Mouse (Mus musculus) forebrain, embryonic 14.5 days (tissue): ENCODE results near the gene Hsp90b1. TPM values are rescaled to one million over a fixed set of nuclear protein-coding genes. Genes with fewer than 3 reads are reported as not detected.

Source experiments
- ATAC-seq: fragments of 200-750 bp; cut with Nextera tagmentation; 2 replicates; pipeline ENCODE4 v1.8.0; 2017; ENCODE audit warnings: mild to moderate bottlenecking, moderate library complexity
- DNase-seq: peaks from one replicate; pipeline ENCODE4 v3.0.0-alpha.2; 2015; ENCODE audit warnings: low spot score
- H3K27ac ChIP-seq: fragments of 300-500 bp; sonication (generic); 2 replicates; pipeline ENCODE4 v1.5.1; 2014; ENCODE audit warnings: low read depth, mild to moderate bottlenecking, control low read depth, low read length, moderate library complexity
- H3K27me3 ChIP-seq: fragments of 300-500 bp; sonication (generic); replicated peaks from 2 replicates; pipeline ENCODE4 v1.6.1; 2014; ENCODE audit warnings: low read length, control low read depth, mixed read lengths; ENCODE audit not compliant: control insufficient read depth, insufficient read depth
- H3K36me3 ChIP-seq: fragments of 300-500 bp; sonication (generic); 2 replicates; pipeline ENCODE4 v1.6.1; 2014; ENCODE audit warnings: low read length, control low read depth; ENCODE audit not compliant: control insufficient read depth, insufficient read depth
- H3K4me1 ChIP-seq: fragments of 300-500 bp; sonication (generic); 2 replicates; pipeline ENCODE4 v1.6.1; 2014; ENCODE audit warnings: antibody characterized with exemption, low read length, control low read depth; ENCODE audit not compliant: control insufficient read depth, insufficient read depth
- H3K4me2 ChIP-seq: fragments of 300-500 bp; sonication (generic); 2 replicates; pipeline ENCODE4 v1.6.1; 2014; ENCODE audit warnings: mild to moderate bottlenecking, control low read depth, low read length
- H3K4me3 ChIP-seq: fragments of 300-500 bp; sonication (generic); 2 replicates; pipeline ENCODE4 v1.5.1; 2014; ENCODE audit warnings: low read depth, low read length, control low read depth
- H3K9ac ChIP-seq: fragments of 300-500 bp; sonication (generic); 2 replicates; pipeline ENCODE4 v1.6.1; 2014; ENCODE audit warnings: mild to moderate bottlenecking, low read length, control low read depth, moderate library complexity
- H3K9me3 ChIP-seq: fragments of 300-500 bp; sonication (generic); replicated peaks from 2 replicates; pipeline ENCODE4 v1.6.1; 2016; ENCODE audit warnings: low read length, control low read depth, mixed read lengths; ENCODE audit not compliant: control insufficient read depth
- WGBS: fragments of 180-500 bp; shearing (Covaris S2); extraction: QIAGEN DNeasy Blood & Tissue Kit; methylation state at CpG from one replicate; pipeline ENCODE4 v1.1.7; 2014; 5-methylcytosine and 5-hydroxymethylcytosine counted together
- polyA plus RNA-seq: library from polyadenylated mRNA; unstranded; fragments of >200 nt; fragmentation: Nextera tagmentation; extraction: Ambion mirVana; gene quantifications from 2 replicates; pipeline ENCODE4 v1.2.1, GENCODE M21; 2014

Hsp90b1 gene
- 248 and 269 TPM in 2 replicates for polyA plus RNA-seq

GRCm38 (mm10) chr10:86705318-86705921 is at the start of gene Hsp90b1, which contains the start of gene Ttc41:
Gene Hsp90b1, minus strand, starts transcription at chr10:86705509.
Gene Ttc41, plus strand, starts transcription at chr10:86705811.
- Histone ChIP-seq H3K9me3 (no peaks in the 10 kb centered on the region), H3K4me3 (peak within 1 kb of the TSS; percentile 88), H3K36me3 (peaks cover 33% of the 10 kb centered on the region), H3K4me2 (peak within 1 kb of the TSS; percentile 88), H3K27me3 (no peaks in the 10 kb centered on the region), H3K4me1 (peaks cover 23% of the 10 kb centered on the region), H3K9ac (peak within 1 kb of the TSS; percentile 93), H3K27ac (peak within 1 kb of the TSS; percentile 81)
- DNase-seq (peak; percentile 100), ATAC-seq (peak; percentile 97)
- under 1% methylated on average over 49 of the region's 51 CpGs for WGBS

GRCm38 (mm10) chr10:86744306-86744705 is 39.0 kb upstream of the Hsp90b1 start:
- Histone ChIP-seq H3K4me2 (no peak overlapping the region), H3K4me3 (no peak overlapping the region), H3K27ac (no peak overlapping the region), H3K4me1 (no peaks in the 10 kb centered on the region), H3K9ac (no peak overlapping the region), H3K36me3 (no peaks in the 10 kb centered on the region), H3K9me3 (no peaks in the 10 kb centered on the region), H3K27me3 (no peaks in the 10 kb centered on the region)
- DNase-seq (no peak), ATAC-seq (no peak)
- 89% methylated on average over 7 of the region's 7 CpGs for WGBS

GRCm38 (mm10) chr10:86742918-86743317 is 37.6 kb upstream of the Hsp90b1 start:
- DNase-seq: no peak

GRCm38 (mm10) chr10:86735036-86735435 is 29.7 kb upstream of the Hsp90b1 start:
- no peak overlapping the region for H3K9ac ChIP-seq
- H3K27ac ChIP-seq: no peak overlapping the region
- H3K4me2 ChIP-seq: no peak overlapping the region
- H3K27me3 ChIP-seq: no peaks in the 10 kb centered on the region
- H3K4me3 ChIP-seq: no peak overlapping the region
- 94% methylated on average over 4 of the region's 4 CpGs for WGBS
- no peaks in the 10 kb centered on the region for H3K9me3 ChIP-seq
- H3K4me1 ChIP-seq: no peaks in the 10 kb centered on the region
- no peak for ATAC-seq
- peak; percentile 10 for DNase-seq
- no peaks in the 10 kb centered on the region for H3K36me3 ChIP-seq

More at GRCm38 (mm10) chr10:86742918-86743317, 37.6 kb upstream of the Hsp90b1 start:
- ATAC-seq: no peak
- H3K27ac ChIP-seq: no peak overlapping the region
- H3K4me2 ChIP-seq: no peak overlapping the region
- 91% methylated on average over 2 of the region's 2 CpGs for WGBS
- no peaks in the 10 kb centered on the region for H3K4me1 ChIP-seq
- no peaks in the 10 kb centered on the region for H3K9me3 ChIP-seq
- no peaks in the 10 kb centered on the region for H3K27me3 ChIP-seq
- no peak overlapping the region for H3K9ac ChIP-seq
- H3K4me3 ChIP-seq: no peak overlapping the region
- H3K36me3 ChIP-seq: no peaks in the 10 kb centered on the region

GRCm38 (mm10) chr10:86731500-86731863 is 26.2 kb upstream of the Hsp90b1 start:
- Histone ChIP-seq H3K9ac (no peak overlapping the region), H3K36me3 (no peaks in the 10 kb centered on the region), H3K4me2 (no peak overlapping the region), H3K4me1 (peaks cover 5% of the 10 kb centered on the region; the same call in 1 of the 2 replicates), H3K27me3 (no peaks in the 10 kb centered on the region), H3K4me3 (no peak overlapping the region), H3K9me3 (no peaks in the 10 kb centered on the region), H3K27ac (no peak overlapping the region)
- DNase-seq (no peak), ATAC-seq (no peak)
- WGBS: 66% methylated on average over 2 of the region's 2 CpGs

- Histone ChIP-seq H3K36me3 (no peaks in the 10 kb centered on the region), H3K9ac (peak overlapping the region; percentile 64), H3K9me3 (no peaks in the 10 kb centered on the region), H3K27me3 (no peaks in the 10 kb centered on the region), H3K4me3 (peak overlapping the region; percentile 36), H3K4me2 (peak overlapping the region; percentile 62), H3K4me1 (peaks cover 5% of the 10 kb centered on the region; the same call in 1 of the 2 replicates), H3K27ac (no peak overlapping the region)
- WGBS: 10% methylated on average over 22 of the region's 22 CpGs
- DNase-seq: peak; percentile 89
- peak; percentile 66; the same call in 1 of the 2 replicates for ATAC-seq
Measured at GRCm38 (mm10) chr10:86730823-86731499, 25.7 kb upstream of the Hsp90b1 start.

GRCm38 (mm10) chr10:86728176-86728575 is 22.9 kb upstream of the Hsp90b1 start:
- no peak overlapping the region for H3K9ac ChIP-seq
- H3K27me3 ChIP-seq: no peaks in the 10 kb centered on the region
- H3K4me1 ChIP-seq: peaks cover 5% of the 10 kb centered on the region; the same call in 1 of the 2 replicates
- no peaks in the 10 kb centered on the region for H3K9me3 ChIP-seq
- H3K4me3 ChIP-seq: no peak overlapping the region
- H3K27ac ChIP-seq: no peak overlapping the region
- no peak overlapping the region; the same call in 1 of the 2 replicates for H3K4me2 ChIP-seq
- 90% methylated on average over 3 of the region's 3 CpGs for WGBS
- ATAC-seq (no peak), DNase-seq (no peak)
- H3K36me3 ChIP-seq: no peaks in the 10 kb centered on the region

- Histone ChIP-seq H3K9ac (peak overlapping the region; percentile 46; the same call in 1 of the 2 replicates), H3K27me3 (no peaks in the 10 kb centered on the region), H3K4me3 (peak overlapping the region; percentile 13), H3K9me3 (no peaks in the 10 kb centered on the region), H3K27ac (peak overlapping the region; percentile 9; the same call in 1 of the 2 replicates), H3K4me2 (peak overlapping the region; percentile 48), H3K36me3 (no peaks in the 10 kb centered on the region), H3K4me1 (peaks cover 5% of the 10 kb centered on the region; the same call in 1 of the 2 replicates)
- DNase-seq (peak; percentile 49), ATAC-seq (peak; percentile 76)
- 7% methylated on average over 12 of the region's 12 CpGs for WGBS
Measured at GRCm38 (mm10) chr10:86727548-86727980, 22.3 kb upstream of the Hsp90b1 start.

- ATAC-seq (no peak), DNase-seq (no peak)
- Histone ChIP-seq H3K9ac (no peak overlapping the region), H3K9me3 (no peaks in the 10 kb centered on the region), H3K4me1 (no peaks in the 10 kb centered on the region), H3K27ac (no peak overlapping the region), H3K4me3 (no peak overlapping the region), H3K27me3 (no peaks in the 10 kb centered on the region), H3K4me2 (no peak overlapping the region), H3K36me3 (no peaks in the 10 kb centered on the region)
- WGBS: 75% methylated on average over 3 of the region's 3 CpGs
Measured at GRCm38 (mm10) chr10:86712156-86712555, 6.8 kb upstream of the Hsp90b1 start.
